Mouse (Mus musculus) neural tube, postnatal 0 days (tissue): Measurements from ENCODE around the gene Gm10324. TPM values are rescaled to one million over a fixed set of nuclear protein-coding genes. Genes with fewer than 3 reads are reported as not detected.

Source experiments
- polyA plus RNA-seq: library from polyadenylated mRNA; unstranded; fragments of >200 nt; fragmentation: Nextera tagmentation; extraction: Ambion mirVana; gene quantifications from 2 replicates; pipeline ENCODE4 v1.2.1, GENCODE M21; 2015

Gene Gm10324
- not detected in 2 replicates for polyA plus RNA-seq

DNA sequence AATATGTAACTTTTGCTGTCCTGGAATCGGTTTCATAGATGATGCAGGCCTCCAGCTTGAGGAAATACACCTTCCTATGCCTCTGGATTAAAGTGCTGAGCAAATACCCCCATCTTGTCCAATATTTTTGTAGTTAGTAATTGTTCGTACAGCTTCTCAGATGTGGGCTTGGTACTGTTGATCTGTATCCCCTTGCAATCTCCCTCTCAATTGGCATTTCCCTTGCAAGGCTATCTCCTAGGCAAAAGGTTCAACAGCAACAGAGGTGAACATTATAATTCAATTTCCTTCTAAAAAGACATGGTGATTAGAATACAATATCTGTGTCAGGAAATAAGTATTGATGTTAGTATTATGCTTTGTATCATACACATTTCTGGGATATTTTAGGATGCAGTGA lies at the start of gene Gm10324:
Gm10324 (plus strand) TSS at position 301 of the 400 bp plus-strand sequence.

Other genes starting within 250 kb of the Gm10324 start
- gene Gm10772, start 108.0 kb downstream of the Gm10324 start, polyA plus RNA-seq: not detected in 2 replicates